Mouse (Mus musculus) spleen, adult 18-20 months (tissue): ENCODE measurements around the gene Rnf19b.
A peak's percentile ranks its signal among the peaks of the same experiment; 100 is the strongest.

Source experiments
- DNase-seq, 2 experiments: peaks; one replicate each; pipeline ENCODE4 v3.0.0; 2022; ENCODE audit warnings: mixed read lengths in 2 of 2

Rnf19b gene

DNA sequence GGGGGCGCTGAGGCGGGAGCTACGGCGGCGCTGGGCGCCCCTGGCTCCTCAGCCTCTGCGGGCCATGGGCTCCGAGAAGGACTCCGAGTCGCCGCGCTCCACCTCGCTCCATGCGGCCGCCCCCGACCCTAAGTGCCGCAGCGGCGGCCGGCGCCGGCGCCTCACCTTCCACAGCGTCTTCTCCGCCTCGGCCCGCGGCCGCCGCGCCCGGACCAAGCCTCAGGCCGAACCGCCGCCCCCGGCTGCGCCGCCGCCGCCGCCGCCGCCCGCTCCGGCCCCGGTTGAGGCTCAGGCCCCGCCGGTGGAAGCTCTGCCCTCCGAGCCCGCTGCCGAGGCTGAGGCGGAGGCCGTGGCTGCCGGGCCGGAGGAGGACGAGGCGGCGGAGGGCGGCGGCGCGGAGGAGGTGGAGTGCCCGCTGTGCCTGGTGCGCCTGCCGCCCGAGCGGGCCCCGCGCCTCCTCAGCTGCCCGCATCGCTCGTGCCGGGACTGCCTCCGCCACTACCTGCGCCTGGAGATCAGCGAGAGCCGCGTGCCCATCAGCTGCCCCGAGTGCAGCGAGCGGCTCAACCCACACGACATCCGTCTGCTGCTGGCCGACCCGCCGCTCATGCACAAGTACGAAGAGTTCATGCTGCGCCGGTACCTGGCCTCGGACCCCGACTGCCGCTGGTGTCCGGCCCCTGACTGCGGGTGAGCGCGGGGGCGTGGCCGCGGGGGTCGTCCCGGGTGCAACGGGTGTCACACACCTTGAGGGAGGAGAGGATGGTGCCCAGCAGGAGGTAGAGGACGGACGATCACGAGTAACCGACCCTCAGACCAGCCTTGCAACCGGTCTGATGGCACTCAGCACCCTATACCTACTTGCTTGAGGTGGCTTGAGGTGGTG is at the start of gene Rnf19b:
Rnf19b (plus strand) TSS at position 65 of the 886 bp plus-strand sequence.
- DNase-seq, result peak; percentile 52 to 64

DNA sequence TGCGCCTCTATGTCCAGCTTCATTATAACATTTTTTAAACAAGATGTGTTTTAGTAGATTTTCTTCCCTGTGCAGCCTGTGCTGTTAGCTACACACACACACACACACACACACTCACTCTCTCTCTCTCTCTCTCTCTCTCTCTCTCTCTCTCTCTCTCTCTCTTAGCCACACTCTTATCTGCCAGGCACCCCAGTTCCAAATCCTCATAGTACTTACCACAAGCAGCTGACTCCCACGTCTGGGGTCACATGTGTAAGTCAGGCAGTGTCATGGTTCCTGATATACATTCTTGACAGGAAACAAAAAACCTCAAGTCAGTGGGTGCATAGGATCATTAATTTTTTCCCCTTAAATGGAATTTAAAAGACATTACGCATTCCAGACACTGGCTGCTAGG is 49.4 kb upstream of the Rnf19b start:
- DNase-seq, result no peak

DNA sequence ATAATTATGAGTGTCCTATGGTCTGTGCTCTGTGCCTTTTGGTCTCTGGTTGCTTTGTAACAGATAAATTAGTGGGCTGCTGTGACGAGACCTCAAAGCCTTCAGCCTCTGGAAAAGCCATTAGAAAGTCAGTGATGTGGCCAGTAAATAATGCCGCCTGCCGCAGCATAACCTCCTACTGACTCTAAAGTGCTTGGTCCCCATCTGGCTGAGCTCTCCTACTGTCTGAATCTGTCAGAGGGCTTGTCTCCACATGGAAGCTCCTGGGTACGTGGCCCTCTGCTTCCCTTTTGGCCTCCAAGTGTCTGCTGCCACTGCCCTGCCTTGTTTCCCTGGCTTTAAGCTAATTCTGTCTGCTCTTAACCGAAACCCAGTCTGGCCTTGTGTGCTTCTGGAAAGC is 48.5 kb upstream of the Rnf19b start:
- DNase-seq, result no peak

GRCm38 (mm10) chr4:129011604-129012121 is 46.4 kb upstream of the Rnf19b start:
- DNase-seq, result no peak

DNA sequence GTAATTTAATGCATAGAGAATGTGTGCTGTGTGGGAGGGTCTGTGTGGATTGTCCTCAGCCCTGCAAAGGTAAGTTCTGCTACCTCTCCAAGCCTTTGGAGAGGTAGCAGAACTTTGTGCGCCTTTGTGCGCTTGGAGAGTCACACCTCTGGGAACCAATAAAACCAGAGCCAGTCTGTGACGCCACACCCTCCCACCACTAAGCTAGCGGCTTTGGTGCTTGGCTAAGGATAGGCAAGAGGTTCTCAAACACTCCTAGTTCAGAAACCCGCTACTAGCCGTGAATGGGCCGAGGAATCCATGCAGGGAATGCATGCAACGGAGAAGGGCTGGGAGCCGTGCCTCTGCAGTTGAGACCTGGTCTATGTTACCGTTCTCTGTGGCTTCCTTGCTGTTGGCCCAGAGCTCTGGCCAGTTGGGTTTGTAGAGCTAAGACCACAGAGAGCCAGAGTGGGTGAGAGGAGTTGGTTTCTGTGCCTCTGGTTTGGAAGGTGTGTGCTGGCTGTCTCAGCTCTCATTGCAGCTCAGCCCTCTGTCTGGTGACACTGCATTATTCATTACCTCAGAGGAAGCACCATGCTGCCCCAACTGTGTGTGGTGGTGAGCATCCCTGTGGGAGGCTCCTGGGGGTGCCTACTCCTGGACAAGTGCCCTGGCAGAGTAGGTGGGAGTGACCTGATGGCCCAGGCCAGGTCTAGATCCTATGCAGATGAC is 44.8 kb upstream of the Rnf19b start:
- no peak for DNase-seq

GRCm38 (mm10) chr4:129016329-129016728 is 41.7 kb upstream of the Rnf19b start:
- no peak for DNase-seq

DNA sequence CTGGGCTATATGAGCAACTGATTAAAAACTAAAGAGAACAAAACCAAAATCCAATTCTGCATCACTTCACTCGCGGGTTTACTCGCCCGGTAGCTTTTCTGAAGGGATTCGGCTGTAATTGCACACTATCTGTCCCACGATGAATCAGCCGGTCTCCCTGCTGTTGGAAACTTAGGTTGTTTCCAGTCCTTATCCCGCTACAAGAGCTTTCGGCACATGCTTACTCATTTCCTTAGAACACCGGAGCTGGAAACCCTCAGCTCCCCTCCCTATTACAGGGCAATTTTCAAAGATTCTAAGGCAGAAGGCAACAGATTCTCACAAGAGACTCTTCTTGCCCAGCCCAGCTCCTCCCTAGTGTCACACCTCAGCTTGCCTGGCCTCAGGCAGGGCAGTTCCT is 40.9 kb upstream of the Rnf19b start:
- DNase-seq, result no peak

GRCm38 (mm10) chr4:129018788-129019435 is 39.2 kb upstream of the Rnf19b start:
- DNase-seq, result no peak

GRCm38 (mm10) chr4:129019788-129020187 is 38.3 kb upstream of the Rnf19b start:
- no peak for DNase-seq

DNA sequence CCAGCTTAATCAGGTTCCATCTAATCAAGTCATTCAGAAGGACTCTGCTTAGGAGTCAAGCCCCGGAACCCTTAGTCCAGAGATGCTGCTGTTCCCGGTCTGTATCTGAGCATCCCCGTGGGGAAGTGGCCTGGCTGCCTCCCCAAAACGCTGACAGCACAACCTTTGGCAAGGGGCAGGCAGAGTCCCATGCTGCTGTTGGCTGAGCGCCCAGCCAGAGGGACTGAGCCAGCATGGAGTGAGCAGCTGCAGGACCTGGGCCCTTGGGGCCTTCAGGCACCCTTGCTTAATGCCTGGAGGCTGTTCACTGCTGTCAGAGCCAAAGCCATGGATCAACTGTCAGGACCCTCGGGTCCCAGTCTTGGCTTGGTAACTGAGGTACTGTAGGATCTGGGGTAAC is 37.6 kb upstream of the Rnf19b start:
- peak in 1 of 2 experiments; percentile 36 for DNase-seq

DNA sequence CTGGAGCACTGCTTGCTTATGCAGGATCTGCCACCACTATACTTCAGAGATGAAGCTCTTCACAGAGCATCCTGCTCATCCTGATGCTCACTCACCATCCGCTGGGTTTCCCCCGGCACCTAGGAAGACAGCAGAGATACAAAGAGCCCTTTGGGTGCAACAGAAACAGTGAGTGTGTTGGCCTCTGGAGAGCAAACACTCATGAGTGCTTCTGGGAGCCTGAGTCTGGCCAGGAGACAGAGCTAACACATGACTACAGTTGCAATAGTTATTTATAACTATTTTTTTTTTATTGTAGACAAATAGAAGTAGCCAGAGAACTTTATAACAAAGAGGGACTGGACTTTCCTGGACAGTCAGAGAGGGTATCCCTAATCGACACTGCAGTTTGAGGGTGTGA is 36.6 kb upstream of the Rnf19b start:
- no peak for DNase-seq

- no peak for DNase-seq
Measured at GRCm38 (mm10) chr4:129021886-129022285, 36.2 kb upstream of the Rnf19b start.

GRCm38 (mm10) chr4:129023884-129024283 is 34.2 kb upstream of the Rnf19b start:
- DNase-seq, result no peak

- peak in 1 of 2 experiments; percentile 25 for DNase-seq
Measured at GRCm38 (mm10) chr4:129024775-129025174, 33.3 kb upstream of the Rnf19b start.

- DNase-seq, result no peak
Measured at GRCm38 (mm10) chr4:129025707-129026106, 32.4 kb upstream of the Rnf19b start.

- no peak for DNase-seq
Measured at GRCm38 (mm10) chr4:129030746-129031145, 27.3 kb upstream of the Rnf19b start.

GRCm38 (mm10) chr4:129031408-129031965 is 26.6 kb upstream of the Rnf19b start:
- no peak for DNase-seq

DNA sequence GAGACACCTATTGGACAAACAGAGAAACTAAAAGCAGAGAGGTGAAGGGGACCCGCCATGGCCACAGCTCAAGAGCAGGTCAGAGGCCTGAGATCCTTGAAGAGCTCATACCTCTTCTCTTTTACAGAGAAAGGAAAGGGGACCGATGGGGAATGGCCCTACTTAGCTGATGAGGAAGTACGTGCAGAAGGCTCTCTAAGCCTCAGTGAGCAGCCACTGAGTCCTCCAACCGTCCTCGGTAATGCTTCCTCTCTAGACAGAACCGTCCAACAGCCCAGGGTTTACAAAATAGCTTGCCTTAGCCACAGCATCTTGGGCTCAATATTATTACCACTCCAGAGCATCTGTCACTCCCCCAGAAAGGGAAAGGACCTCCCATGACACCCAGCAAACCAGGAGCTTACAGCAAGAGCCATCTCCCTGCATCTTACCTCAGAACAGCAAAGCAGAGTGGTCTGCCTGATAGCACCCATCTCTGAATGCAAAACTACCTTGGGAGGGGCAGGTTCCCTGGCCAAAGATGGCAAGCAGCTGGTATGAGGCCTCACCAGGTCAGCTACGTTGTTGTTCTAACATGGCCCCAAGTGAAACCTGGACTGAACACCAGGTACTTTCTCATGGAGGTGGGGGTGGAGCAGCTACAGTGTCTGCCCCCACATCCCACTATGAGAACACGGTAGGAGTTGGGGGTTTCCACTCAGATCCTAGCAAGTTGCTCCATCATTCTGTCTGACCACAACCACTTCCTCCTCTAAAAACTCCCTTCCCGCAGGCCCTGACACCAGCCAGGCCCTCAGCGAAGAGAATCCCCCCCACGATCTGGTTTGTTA is 25.7 kb upstream of the Rnf19b start:
- peak; percentile 54 to 60 for DNase-seq

DNA sequence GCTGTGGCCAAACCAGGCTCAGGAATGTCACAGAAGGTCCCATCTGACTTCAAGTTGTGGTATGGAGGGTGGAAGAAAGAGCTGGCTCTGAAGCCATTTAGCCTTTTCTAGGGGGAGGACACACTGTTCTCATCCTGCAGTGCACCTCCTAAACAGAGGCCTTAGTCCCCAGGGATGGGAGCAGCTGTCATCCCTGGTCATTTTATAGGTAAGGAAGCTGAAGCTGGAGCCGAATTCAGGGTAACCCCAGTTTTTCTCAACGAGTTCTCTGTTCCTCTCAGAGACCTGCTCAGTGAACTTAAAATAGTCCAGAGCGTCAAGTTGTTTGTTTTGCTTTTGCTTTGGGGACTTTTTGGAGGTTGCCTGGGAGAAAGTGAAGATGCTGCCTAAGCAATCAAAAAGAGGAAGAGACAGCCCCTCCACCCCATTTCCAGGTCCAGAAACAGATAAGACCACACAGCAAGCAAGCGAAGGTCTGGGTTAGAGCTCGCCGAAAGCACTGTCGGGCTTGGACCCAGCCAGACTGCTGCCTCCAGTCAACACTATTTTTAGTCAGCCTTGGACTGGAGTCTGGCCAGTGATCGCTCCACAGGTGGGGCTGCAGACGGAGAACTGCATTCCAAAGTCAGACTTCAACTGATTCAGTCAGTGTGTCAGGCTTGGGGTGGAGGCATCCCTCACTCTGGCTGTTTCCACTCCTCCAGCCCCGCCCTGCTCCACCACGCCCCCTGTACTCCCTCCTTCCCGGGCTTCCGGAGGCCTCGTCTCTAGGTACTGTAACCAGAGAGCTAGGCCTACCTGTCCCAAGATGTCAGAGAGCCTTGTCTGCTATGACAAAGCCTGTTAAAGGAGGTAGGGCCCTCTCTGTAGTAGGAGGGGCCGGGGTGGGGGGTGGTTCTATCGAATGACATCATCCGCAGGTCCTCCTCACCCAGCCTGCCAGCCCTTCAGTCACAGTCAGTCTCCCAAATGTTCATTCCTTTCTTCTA is 24.8 kb upstream of the Rnf19b start:
- peak; percentile 56 to 62 for DNase-seq

- DNase-seq, result no peak
Measured at GRCm38 (mm10) chr4:129034224-129034623, 23.8 kb upstream of the Rnf19b start.
